Mouse (Mus musculus): Measurements from ENCODE around the gene Tmem165.

- TF ChIP-seq POLR2A (IDR thresholded peaks at IDR 0.05; ENCODE audit: extremely low read depth, insufficient read depth, low read length): no peak
- TF ChIP-seq CTCF (IDR thresholded peaks at IDR 0.05; ENCODE audit: low read depth, low read length): no peak
These were observed 6.9 kb downstream of the Tmem165 start for GRCm38 (mm10) chr5:76190609-76191008.
